Mouse (Mus musculus): ENCODE measurements at regions not wholly inside any gene's neighbourhood (a gene's known extent, or its start where the extent isn't known, plus 50 kb on each side); places are given as distances from the start of the nearest gene placed in this dataset.

DNA sequence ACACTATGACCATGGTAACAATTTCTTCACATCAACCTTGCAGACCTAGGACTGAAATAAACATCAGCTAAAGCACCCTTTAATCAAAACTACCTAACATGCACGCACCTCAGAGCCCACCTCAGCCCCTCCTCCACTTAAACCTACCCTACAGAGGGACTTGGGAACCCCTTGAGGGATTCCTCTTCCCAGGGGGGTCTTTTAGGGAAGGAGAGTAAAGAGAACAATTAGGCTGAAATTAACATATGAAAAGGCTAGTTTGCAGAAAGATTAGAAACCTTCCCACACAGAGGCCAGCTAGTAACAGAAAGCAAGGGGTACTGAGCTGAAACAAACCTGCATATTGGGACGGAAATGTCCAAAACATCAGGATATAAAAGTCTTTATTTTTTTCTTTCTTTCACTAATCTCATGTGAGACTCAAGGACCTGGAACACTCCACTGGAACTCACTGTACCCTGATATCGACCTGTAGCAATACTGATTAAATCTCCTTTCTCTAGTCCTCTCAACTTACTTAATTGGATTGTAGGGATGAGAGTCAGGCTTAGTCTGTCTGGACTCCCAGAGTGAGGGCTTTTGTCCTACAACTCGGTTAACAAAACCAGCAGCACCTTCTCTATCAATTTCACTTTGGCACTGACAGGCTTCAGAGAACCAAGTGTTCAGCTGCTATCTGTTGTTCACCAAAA lies 281.0 kb upstream of the Gm6657 start:
- no peak for TF ChIP-seq CTCF (IDR thresholded peaks at IDR 0.05; ENCODE audit: extremely low read depth, insufficient read depth, low read length)
- no peak for TF ChIP-seq POLR2A (IDR thresholded peaks at IDR 0.05; ENCODE audit: extremely low read depth, insufficient read depth, low read length)
